Mouse (Mus musculus): ENCODE results near the gene Nufip1.

- TF ChIP-seq CTCF (IDR thresholded peaks at IDR 0.05; ENCODE audit: low read depth, low read length) (no peak), GATA1 (IDR thresholded peaks at IDR 0.05; ENCODE audit: borderline replicate concordance, low read length) (no peak), POLR2AphosphoS5 (IDR thresholded peaks at IDR 0.05; ENCODE audit: insufficient replicate concordance, low read depth, low read length) (no peak)
Observed at GRCm38 (mm10) chr14:76134975-76135374, 24.3 kb downstream of the Nufip1 start.

All from G1E (cell line).